Mouse (Mus musculus) lung, postnatal 10 days (tissue): Measurements from ENCODE around the gene Endog.
A peak's percentile ranks its signal among the peaks of the same experiment; 100 is the strongest.
"Not testable (repeated sequence)": the region's sequence is repeated elsewhere in the genome, so short reads cannot be mapped to it uniquely, and the experiment has no call there.

ENCODE experiments used
- DNase-seq: peaks from one replicate; pipeline ENCODE4 v3.0.0; 2021

Endog gene

GRCm38 (mm10) chr2:30171371-30171996, at the start of gene Endog:
Gene Endog (plus strand): TSS chr2:30171493.
- DNase-seq, result peak; percentile 89

GRCm38 (mm10) chr2:30122766-30123165, 48.5 kb upstream of the Endog start:
- no peak for DNase-seq

GRCm38 (mm10) chr2:30123729-30124471, 47.4 kb upstream of the Endog start:
- peak; percentile 15 for DNase-seq

- DNase-seq, result peak; percentile 98
These were observed 46.6 kb upstream of the Endog start, which contains the start of gene Zer1 for GRCm38 (mm10) chr2:30124472-30125274. Gene Zer1 (minus strand): TSS chr2:30124585.

- peak; percentile 67 for DNase-seq
These were observed 42.5 kb upstream of the Endog start for GRCm38 (mm10) chr2:30128789-30129188.

- DNase-seq, result no peak
These were observed 41.1 kb upstream of the Endog start for GRCm38 (mm10) chr2:30130156-30130555.

GRCm38 (mm10) chr2:30131240-30131639, 40.1 kb upstream of the Endog start:
- DNase-seq, result not testable (repeated sequence)

- peak; percentile 59 for DNase-seq
These were observed 38.3 kb upstream of the Endog start for GRCm38 (mm10) chr2:30132801-30133612.

- peak; percentile 99 for DNase-seq
These were observed 37.5 kb upstream of the Endog start, which contains the start of gene Tbc1d13 for GRCm38 (mm10) chr2:30133613-30134377. Gene Tbc1d13 (plus strand): TSS chr2:30133746.

GRCm38 (mm10) chr2:30134378-30134711, 36.9 kb upstream of the Endog start:
- no peak for DNase-seq

GRCm38 (mm10) chr2:30134928-30135620, 36.2 kb upstream of the Endog start:
- DNase-seq, result no peak

GRCm38 (mm10) chr2:30136458-30136857, 34.8 kb upstream of the Endog start:
- no peak for DNase-seq

GRCm38 (mm10) chr2:30140021-30140420, 31.3 kb upstream of the Endog start:
- DNase-seq, result not testable (repeated sequence)

GRCm38 (mm10) chr2:30144436-30144835, 26.9 kb upstream of the Endog start:
- DNase-seq, result no peak

GRCm38 (mm10) chr2:30147466-30147865, 23.8 kb upstream of the Endog start:
- peak; percentile 81 for DNase-seq

- no peak for DNase-seq
These were observed 19.5 kb upstream of the Endog start for GRCm38 (mm10) chr2:30151840-30152239.

- DNase-seq, result no peak
These were observed 18.7 kb upstream of the Endog start for GRCm38 (mm10) chr2:30152616-30153015.

GRCm38 (mm10) chr2:30159871-30160270, 11.4 kb upstream of the Endog start:
- not testable (repeated sequence) for DNase-seq

GRCm38 (mm10) chr2:30161809-30162208, 9.5 kb upstream of the Endog start:
- peak; percentile 54 for DNase-seq

GRCm38 (mm10) chr2:30164340-30164932, 6.9 kb upstream of the Endog start:
- DNase-seq, result no peak

- no peak for DNase-seq
These were observed 4.6 kb upstream of the Endog start for GRCm38 (mm10) chr2:30166677-30167076.
